In the genomic region with DNA sequence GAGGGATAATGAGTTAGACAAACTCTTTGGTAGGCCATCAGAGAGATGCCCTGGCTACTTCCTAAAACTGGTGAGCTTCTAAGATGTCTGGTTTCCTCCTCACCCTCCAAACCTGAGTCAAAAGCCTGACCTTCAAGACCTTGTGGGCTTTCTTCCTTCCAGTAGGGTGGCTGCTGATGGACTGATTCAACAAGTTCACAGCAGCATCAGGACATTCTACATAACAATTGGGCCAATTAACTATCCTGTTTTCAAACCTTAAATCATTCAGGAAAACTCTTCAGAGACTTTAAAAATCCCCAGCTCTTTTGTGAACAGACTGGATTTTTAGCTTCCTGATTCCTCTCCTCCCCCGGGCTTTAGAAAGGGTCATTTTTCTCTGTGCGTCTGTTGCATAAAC, we compare ENCODE assay signal across 19 mouse cellular contexts.
"Had no signal": no experiment of that assay in that cellular context is flagged by ENCODE, and none has a peak within 500 bp of the region (broad histone marks: within the 10 kb centered on the region; RNA-seq: fewer than 3 reads in every experiment).

No protein-coding gene starts in this region.

- DNase-seq: lung, adult 18-20 months; lung, embryonic 14.5 days; lung, postnatal 10 days; lung, postnatal 4 days; midbrain, embryonic 14.5 days; retina, postnatal 1 day; right cerebral cortex, adult 18-20 months; right cerebral cortex, postnatal 25 days; right cerebral cortex, postnatal 4 days; spleen, adult 18-20 months; thymus, adult 2 months; thymus, postnatal 25 days; thymus, postnatal 4 days had no signal

- ATAC-seq: midbrain, embryonic 16.5 days had no signal

- H3K36me3 ChIP-seq: midbrain, embryonic 10.5 days; midbrain, embryonic 12.5 days; neural tube, embryonic 13.5 days; neural tube, embryonic 15.5 days had no signal

- H3K27ac ChIP-seq: midbrain, embryonic 10.5 days; midbrain, embryonic 12.5 days; neural tube, embryonic 13.5 days; neural tube, embryonic 15.5 days had no signal

- H3K4me1 ChIP-seq: neural tube, embryonic 15.5 days had no signal

- H3K4me3 ChIP-seq: midbrain, embryonic 10.5 days; midbrain, embryonic 12.5 days; myocyte; neural tube, embryonic 13.5 days; neural tube, embryonic 15.5 days had no signal

- H3K4me2 ChIP-seq: lung, embryonic 14.5 days; midbrain, embryonic 12.5 days; neural tube, embryonic 13.5 days; neural tube, embryonic 15.5 days had no signal

- H3K9me3 ChIP-seq: midbrain, embryonic 10.5 days; midbrain, embryonic 12.5 days; neural tube, embryonic 13.5 days; neural tube, embryonic 15.5 days had no signal

- H3K9ac ChIP-seq: lung, embryonic 14.5 days; midbrain, embryonic 12.5 days; neural tube, embryonic 13.5 days; neural tube, embryonic 15.5 days had no signal
